Mouse (Mus musculus): ENCODE results near the gene Prkci.

Prkci gene

GRCm38 (mm10) chr3:30994859-30995258 is 688 bp upstream of the Prkci start:
- no peak for DNase-seq (ENCODE audit: extremely low spot score)

GRCm38 (mm10) chr3:30995899-30996687 is 546 bp downstream of the Prkci start:
- no peak for DNase-seq (ENCODE audit: extremely low spot score)

DNA sequence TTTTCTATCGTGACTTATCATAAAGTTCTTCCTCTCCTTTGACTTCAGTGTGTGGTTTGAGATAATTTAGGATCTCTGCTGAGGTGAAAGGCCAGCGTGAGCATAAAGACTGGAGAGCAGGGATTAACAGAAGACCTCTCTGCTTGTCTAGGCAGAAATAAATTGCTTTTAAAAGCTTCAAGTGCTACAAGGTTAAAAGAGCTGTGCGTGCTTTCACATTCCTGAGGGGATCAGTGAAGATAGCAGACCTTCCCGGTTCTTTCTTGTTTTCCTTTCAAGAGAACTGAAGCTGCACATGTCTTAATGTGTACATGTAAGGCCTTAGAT is 1.1 kb downstream of the Prkci start:
- no peak for DNase-seq (ENCODE audit: extremely low spot score)

GRCm38 (mm10) chr3:30999401-31000017 is 4.0 kb downstream of the Prkci start:
- no peak for DNase-seq (ENCODE audit: extremely low spot score)

DNA sequence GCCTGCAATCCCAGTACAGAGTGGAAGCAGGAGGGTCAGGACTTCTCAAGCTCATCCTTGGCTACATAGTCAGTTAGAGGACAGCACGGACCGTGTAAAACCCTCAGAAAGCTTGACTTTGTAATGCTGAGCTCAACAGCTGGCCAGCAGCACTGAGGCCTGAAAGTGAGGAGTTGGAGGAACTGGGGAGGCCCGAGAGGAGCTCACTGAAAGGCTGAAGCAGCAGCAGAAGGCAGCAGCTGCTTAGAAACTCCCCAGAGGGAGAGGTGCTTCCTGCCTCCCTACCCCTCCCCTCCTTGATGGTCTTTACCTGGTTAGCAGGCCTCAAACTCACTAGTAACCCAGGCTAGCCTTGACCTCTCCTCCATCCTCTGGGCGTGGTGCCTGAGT is 4.5 kb downstream of the Prkci start:
- no peak for DNase-seq (ENCODE audit: extremely low spot score)

GRCm38 (mm10) chr3:31001048-31001676 is 5.6 kb downstream of the Prkci start:
- DNase-seq (ENCODE audit: extremely low spot score): no peak

GRCm38 (mm10) chr3:31004320-31005209 is 9.0 kb downstream of the Prkci start:
- DNase-seq (ENCODE audit: extremely low spot score): no peak

DNA sequence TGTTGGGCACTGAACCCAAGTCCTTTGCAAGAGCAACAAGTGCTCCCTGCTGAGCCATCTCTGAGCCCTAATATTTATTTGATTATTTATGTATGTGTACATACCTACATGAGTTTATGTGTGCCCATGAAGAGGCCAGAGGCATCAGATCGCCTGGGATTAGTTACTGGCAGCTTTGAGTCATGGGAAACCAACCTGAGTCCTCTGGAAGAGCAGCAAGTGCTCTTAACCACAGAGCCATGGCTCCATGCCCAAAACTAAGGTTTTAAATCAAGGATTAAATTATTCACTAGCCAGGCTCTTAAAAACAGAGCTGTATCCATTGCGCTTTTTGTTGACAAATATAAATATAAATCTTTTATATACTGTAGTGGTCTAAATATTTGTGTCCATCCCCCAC is 18.8 kb downstream of the Prkci start:
- no peak for DNase-seq (ENCODE audit: extremely low spot score)

- DNase-seq (ENCODE audit: extremely low spot score): no peak
Measured at GRCm38 (mm10) chr3:31015682-31016443, 20.3 kb downstream of the Prkci start.

- peak; percentile 34 for DNase-seq (ENCODE audit: extremely low spot score)
Measured at GRCm38 (mm10) chr3:31016594-31017196, 21.1 kb downstream of the Prkci start.

- DNase-seq (ENCODE audit: extremely low spot score): no peak
Measured at GRCm38 (mm10) chr3:31017652-31018051, 22.1 kb downstream of the Prkci start.

GRCm38 (mm10) chr3:31019287-31019686 is 23.7 kb downstream of the Prkci start:
- no peak for DNase-seq (ENCODE audit: extremely low spot score)

GRCm38 (mm10) chr3:31019793-31020447 is 24.4 kb downstream of the Prkci start:
- no peak for DNase-seq (ENCODE audit: extremely low spot score)

GRCm38 (mm10) chr3:31020656-31021055 is 25.1 kb downstream of the Prkci start:
- no peak for DNase-seq (ENCODE audit: extremely low spot score)

GRCm38 (mm10) chr3:31022895-31023436 is 27.4 kb downstream of the Prkci start:
- peak; percentile 37 for DNase-seq (ENCODE audit: extremely low spot score)

DNA sequence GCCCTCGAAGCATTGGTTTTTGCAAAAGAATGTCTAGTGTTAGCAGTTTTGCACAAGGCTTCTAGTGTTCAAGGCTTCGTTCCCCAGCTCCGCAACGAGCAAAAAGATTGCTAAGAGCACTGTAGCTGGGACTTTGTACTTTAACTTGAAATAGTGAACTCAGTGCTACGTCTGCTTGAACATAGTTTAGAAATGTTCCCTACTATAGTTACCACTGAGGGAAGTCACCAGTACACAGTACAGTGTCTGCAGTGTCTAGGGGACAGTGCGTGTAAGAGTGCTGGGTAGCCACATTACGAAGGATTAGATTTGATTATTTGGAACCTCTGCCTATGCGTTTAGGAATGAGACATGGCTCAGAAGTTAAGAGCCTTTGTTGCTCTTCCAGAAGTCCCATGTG is 32.2 kb downstream of the Prkci start:
- no peak for DNase-seq (ENCODE audit: extremely low spot score)

DNA sequence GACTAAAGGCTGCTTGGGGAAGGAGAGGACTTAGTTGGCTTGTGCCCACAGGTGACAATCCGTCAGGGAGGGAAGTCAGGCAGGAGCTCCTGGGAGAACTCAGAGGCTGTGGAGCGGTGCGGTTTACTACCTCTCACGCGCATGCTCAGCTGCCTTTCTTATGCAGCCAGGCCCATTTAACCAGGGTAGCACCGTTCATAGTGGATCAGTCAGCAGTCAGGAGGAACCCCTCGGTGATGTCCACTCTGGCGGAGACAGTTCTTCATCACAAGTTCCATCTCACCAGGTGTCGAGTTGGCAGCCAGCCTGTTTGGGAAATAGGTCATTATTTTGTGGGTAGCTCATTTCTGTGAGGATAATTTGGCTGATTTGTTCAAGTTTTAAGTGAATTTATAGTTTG is 36.1 kb downstream of the Prkci start:
- no peak for DNase-seq (ENCODE audit: extremely low spot score)

DNA sequence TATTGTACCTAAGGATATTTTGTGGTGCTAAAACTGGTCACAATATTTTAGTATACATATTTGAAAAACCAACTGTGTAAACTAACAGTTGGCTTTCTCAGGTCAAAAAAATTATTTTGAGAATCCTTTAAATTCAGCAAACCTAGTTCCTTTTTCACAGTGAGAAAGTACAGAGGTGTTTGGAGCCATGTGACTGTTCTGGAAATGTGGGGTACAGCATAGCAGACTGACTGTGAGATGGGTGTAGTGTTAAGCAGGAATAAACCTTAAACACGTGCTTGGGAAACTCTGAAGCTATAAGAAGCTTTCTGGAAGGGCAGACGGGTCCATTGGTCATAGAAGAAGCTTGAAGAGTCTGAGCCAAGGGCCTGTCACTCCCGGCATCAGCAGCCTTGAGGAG is 38.1 kb downstream of the Prkci start:
- no peak for DNase-seq (ENCODE audit: extremely low spot score)

DNA sequence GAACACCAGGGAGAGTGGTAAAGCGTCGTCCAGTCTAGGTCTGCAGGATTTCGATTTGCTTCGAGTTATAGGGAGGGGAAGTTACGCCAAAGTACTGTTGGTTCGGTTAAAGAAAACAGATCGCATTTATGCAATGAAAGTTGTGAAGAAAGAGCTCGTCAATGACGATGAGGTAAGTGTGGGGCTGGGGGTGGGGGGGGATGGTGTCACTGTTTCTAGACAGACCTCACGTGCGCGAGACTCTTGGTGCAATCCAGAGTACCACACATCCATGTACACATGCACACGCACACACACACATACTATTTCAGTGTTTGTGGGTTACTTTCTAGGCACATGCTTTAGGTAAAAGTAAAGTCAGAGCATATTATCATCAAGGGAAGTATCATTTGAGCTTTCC is 42.3 kb downstream of the Prkci start:
- DNase-seq (ENCODE audit: extremely low spot score): no peak

GRCm38 (mm10) chr3:31038689-31039088 is 43.1 kb downstream of the Prkci start:
- no peak for DNase-seq (ENCODE audit: extremely low spot score)
